Mouse (Mus musculus): ENCODE measurements around the gene Pex26.

GRCm38 (mm10) chr6:121191261-121192009 is 8.0 kb downstream of the Pex26 start:
- TF ChIP-seq CTCF (IDR thresholded peaks at IDR 0.05; ENCODE audit: low read depth) (no peak), EP300 (optimal IDR thresholded peaks at IDR 0.05) (no peak)

Measured in stomach, postnatal 0 days (tissue).